Mouse (Mus musculus) ES-Bruce4 (cell line): ENCODE measurements around the gene Tpk1. TPM values are rescaled to one million over a fixed set of nuclear protein-coding genes. Genes with fewer than 3 reads are reported as not detected.

Experiments
- H3K27ac ChIP-seq: 2 replicates; pipeline ENCODE4 v1.5.1; 2012; ENCODE audit warnings: low read length, inconsistent platforms; ENCODE audit not compliant: insufficient read depth
- H3K27me3 ChIP-seq: 2 replicates; pipeline ENCODE4 v1.6.1; 2012; ENCODE audit warnings: mild to moderate bottlenecking, low read length, inconsistent platforms; ENCODE audit not compliant: control insufficient read depth, poor library complexity, insufficient read depth, severe bottlenecking
- H3K36me3 ChIP-seq: 2 replicates; pipeline ENCODE4 v1.6.1; 2012; ENCODE audit warnings: inconsistent platforms, mild to moderate bottlenecking, low read length, moderate library complexity; ENCODE audit not compliant: control insufficient read depth, poor library complexity, insufficient read depth, severe bottlenecking
- H3K4me1 ChIP-seq: one replicate; pipeline ENCODE4 v1.8.1; 2011; ENCODE audit warnings: low read length; ENCODE audit not compliant: control insufficient read depth, insufficient read depth
- H3K4me3 ChIP-seq: 2 replicates; pipeline ENCODE4 v1.5.1; 2011; ENCODE audit warnings: low read depth, mild to moderate bottlenecking, low read length
- H3K9ac ChIP-seq: 2 replicates; pipeline ENCODE4 v1.6.1; 2012; ENCODE audit warnings: low read depth, mild to moderate bottlenecking, inconsistent platforms; ENCODE audit not compliant: poor library complexity, severe bottlenecking
- H3K9me3 ChIP-seq: replicated peaks from 2 replicates; pipeline ENCODE4 v1.6.1; 2012; ENCODE audit warnings: mild to moderate bottlenecking, low read length, inconsistent platforms; ENCODE audit not compliant: control insufficient read depth, poor library complexity, insufficient read depth, severe bottlenecking
- CTCF ChIP-seq: IDR thresholded peaks from one replicate; pipeline ENCODE4 v1.8.1; 2011; ENCODE audit warnings: low read depth, low read length
- EP300 ChIP-seq: IDR thresholded peaks from 2 replicates; pipeline ENCODE4 v1.6.1; 2011; ENCODE audit warnings: low read depth, low read length; ENCODE audit not compliant: insufficient read depth
- POLR2A ChIP-seq: IDR thresholded peaks from one replicate; pipeline ENCODE4 v1.8.1; 2011; ENCODE audit warnings: low read length; ENCODE audit not compliant: insufficient read depth
- polyA plus RNA-seq: library from polyadenylated mRNA; stranded (reverse); fragments of >200 nt; gene quantifications from 2 replicates; pipeline ENCODE4 v1.2.4, GENCODE M21; 2011; ENCODE audit warnings: low read depth; ENCODE audit not compliant: missing spikeins, insufficient read depth, insufficient read length

The Tpk1 gene
- polyA plus RNA-seq, 1 experiment: 7.5 TPM

GRCm38 (mm10) chr6:43480687-43481086 lies 185.4 kb downstream of the Tpk1 start:
- no peaks in the 10 kb centered on the region for H3K4me1 ChIP-seq
- no peak overlapping the region for H3K9ac ChIP-seq
- no peak overlapping the region for H3K4me3 ChIP-seq
- H3K27me3 ChIP-seq: no peaks in the 10 kb centered on the region
- no peaks in the 10 kb centered on the region for H3K9me3 ChIP-seq
- H3K27ac ChIP-seq: no peak overlapping the region
- no peak for TF ChIP-seq CTCF
- TF ChIP-seq EP300: no peak
- no peak for TF ChIP-seq POLR2A
- no peaks in the 10 kb centered on the region for H3K36me3 ChIP-seq

GRCm38 (mm10) chr6:43478810-43479209 lies 187.3 kb downstream of the Tpk1 start:
- H3K9ac ChIP-seq: no peak overlapping the region
- no peak overlapping the region for H3K4me3 ChIP-seq
- TF ChIP-seq EP300: no peak
- TF ChIP-seq CTCF: no peak
- TF ChIP-seq POLR2A: no peak

GRCm38 (mm10) chr6:43476406-43476805 lies 189.7 kb downstream of the Tpk1 start:
- Histone ChIP-seq H3K27me3 (no peaks in the 10 kb centered on the region), H3K9ac (no peak overlapping the region), H3K4me1 (no peaks in the 10 kb centered on the region), H3K4me3 (no peak overlapping the region), H3K36me3 (no peaks in the 10 kb centered on the region), H3K9me3 (no peaks in the 10 kb centered on the region), H3K27ac (no peak overlapping the region)
- TF ChIP-seq POLR2A: no peak
- TF ChIP-seq EP300: no peak
- TF ChIP-seq CTCF: no peak

More at GRCm38 (mm10) chr6:43478810-43479209, 187.3 kb downstream of the Tpk1 start:
- Histone ChIP-seq H3K27ac (no peak overlapping the region), H3K4me1 (no peaks in the 10 kb centered on the region), H3K36me3 (no peaks in the 10 kb centered on the region), H3K9me3 (no peaks in the 10 kb centered on the region), H3K27me3 (no peaks in the 10 kb centered on the region)

- no peak overlapping the region for H3K9ac ChIP-seq
- no peaks in the 10 kb centered on the region for H3K4me1 ChIP-seq
- H3K27me3 ChIP-seq: no peaks in the 10 kb centered on the region
- no peak overlapping the region for H3K4me3 ChIP-seq
- H3K9me3 ChIP-seq: no peaks in the 10 kb centered on the region
- H3K36me3 ChIP-seq: no peaks in the 10 kb centered on the region
- no peak for TF ChIP-seq EP300
- no peak for TF ChIP-seq CTCF
- no peak for TF ChIP-seq POLR2A
- no peak overlapping the region for H3K27ac ChIP-seq
Observed at GRCm38 (mm10) chr6:43475921-43476320, 190.2 kb downstream of the Tpk1 start.

GRCm38 (mm10) chr6:43471556-43471955 lies 194.5 kb downstream of the Tpk1 start:
- TF ChIP-seq EP300 (no peak), CTCF (no peak), POLR2A (no peak)
- no peaks in the 10 kb centered on the region for H3K27me3 ChIP-seq
- H3K36me3 ChIP-seq: no peaks in the 10 kb centered on the region
- no peaks in the 10 kb centered on the region for H3K4me1 ChIP-seq
- H3K9me3 ChIP-seq: no peaks in the 10 kb centered on the region
- H3K9ac ChIP-seq: no peak overlapping the region
- H3K27ac ChIP-seq: no peak overlapping the region
- H3K4me3 ChIP-seq: no peak overlapping the region

- Histone ChIP-seq H3K27ac (no peak overlapping the region), H3K9me3 (no peaks in the 10 kb centered on the region), H3K9ac (no peak overlapping the region), H3K4me1 (no peaks in the 10 kb centered on the region), H3K4me3 (no peak overlapping the region), H3K36me3 (no peaks in the 10 kb centered on the region), H3K27me3 (no peaks in the 10 kb centered on the region)
- TF ChIP-seq EP300 (no peak), CTCF (no peak), POLR2A (no peak)
Observed at GRCm38 (mm10) chr6:43468821-43469594, 197.1 kb downstream of the Tpk1 start.
